Mouse (Mus musculus) layer of hippocampus, adult 2 months (tissue): ENCODE results near the gene Itih5. TPM values are rescaled to one million over a fixed set of nuclear protein-coding genes. Genes with fewer than 3 reads are reported as not detected.

Experiments
- DNase-seq, 2 experiments: peaks; one replicate each; pipeline ENCODE4 v3.0.0; 2022; ENCODE audit warnings: low spot score in 2 of 2
- H3K27ac ChIP-seq: fragments of 200-600 bp; 2 replicates; pipeline ENCODE4 v1.8.1; 2022
- H3K4me3 ChIP-seq: fragments of 200-600 bp; 2 replicates; pipeline ENCODE4 v1.8.1; 2022; ENCODE audit warnings: mild to moderate bottlenecking
- CTCF ChIP-seq: fragments of 200-600 bp; conservative IDR thresholded peaks from 2 replicates; pipeline ENCODE4 v1.8.1; 2022; ENCODE audit warnings: antibody characterized with exemption, mild to moderate bottlenecking, moderate library complexity
- total RNA-seq, 2 experiments: library from RNA; stranded (reverse); gene quantifications; 2 replicates each; pipeline ENCODE4 v1.2.3; 2021

Itih5 gene
- total RNA-seq, 2 experiments from 2014 or later = 13.8 to 14.8 TPM

- no peak for TF ChIP-seq CTCF
- Histone ChIP-seq H3K27ac (no peak overlapping the region), H3K4me3 (no peak overlapping the region)
- DNase-seq = no peak
Measured at GRCm38 (mm10) chr2:10252016-10252415, 98.6 kb downstream of the Itih5 start.

- no peak for TF ChIP-seq CTCF
- no peak overlapping the region for H3K27ac ChIP-seq
- DNase-seq = no peak
- H3K4me3 ChIP-seq = no peak overlapping the region
Measured at GRCm38 (mm10) chr2:10253351-10253750, 100.0 kb downstream of the Itih5 start.

DNA sequence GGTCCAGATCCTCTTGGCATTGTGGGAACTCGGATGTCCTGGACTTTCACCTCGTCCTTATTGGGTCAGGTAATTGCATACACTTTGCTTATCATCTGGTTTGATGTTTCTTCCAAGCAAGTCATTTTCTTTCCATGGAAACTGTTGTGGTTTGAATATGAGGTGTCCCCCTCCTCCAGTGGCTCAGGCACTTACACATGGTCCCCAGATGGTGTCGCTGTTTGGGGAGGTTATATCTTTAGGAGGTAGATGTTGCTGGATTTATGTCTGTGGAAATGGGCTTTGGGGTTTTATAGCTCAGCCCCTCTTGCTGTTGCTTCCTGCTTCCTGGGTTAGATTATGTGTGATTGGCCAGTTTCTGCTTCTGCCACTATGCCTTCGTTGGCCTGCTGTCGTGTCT lies 103.6 kb downstream of the Itih5 start:
- no peak overlapping the region for H3K27ac ChIP-seq
- H3K4me3 ChIP-seq = no peak overlapping the region
- DNase-seq = no peak
- peak; percentile 21; the same call in 1 of the 2 replicates for TF ChIP-seq CTCF

DNA sequence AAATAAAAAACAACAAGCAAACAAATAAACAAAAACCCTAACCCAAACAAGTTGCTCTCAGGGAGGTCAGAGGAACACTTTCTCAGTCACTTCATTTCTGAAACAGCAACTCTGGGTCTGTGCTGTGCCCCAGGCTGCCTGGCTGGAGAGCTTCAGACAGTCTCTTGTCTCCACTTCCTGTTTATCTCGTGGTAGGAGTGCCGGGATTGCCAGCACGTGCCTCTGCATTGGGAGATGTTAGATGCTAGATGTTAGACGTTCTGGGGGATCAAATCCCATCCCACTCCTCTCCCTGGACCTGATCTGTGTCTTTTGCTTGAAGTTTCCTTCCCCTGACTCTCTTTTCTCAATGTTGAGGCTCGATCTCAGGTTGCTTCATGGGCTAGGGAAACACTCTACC lies 104.9 kb downstream of the Itih5 start:
- no peak overlapping the region for H3K4me3 ChIP-seq
- H3K27ac ChIP-seq = no peak overlapping the region
- DNase-seq = no peak
- no peak for TF ChIP-seq CTCF

- Histone ChIP-seq H3K27ac (no peak overlapping the region), H3K4me3 (no peak overlapping the region)
- TF ChIP-seq CTCF = no peak
- DNase-seq = no peak
Measured at GRCm38 (mm10) chr2:10260109-10260508, 106.7 kb downstream of the Itih5 start.

DNA sequence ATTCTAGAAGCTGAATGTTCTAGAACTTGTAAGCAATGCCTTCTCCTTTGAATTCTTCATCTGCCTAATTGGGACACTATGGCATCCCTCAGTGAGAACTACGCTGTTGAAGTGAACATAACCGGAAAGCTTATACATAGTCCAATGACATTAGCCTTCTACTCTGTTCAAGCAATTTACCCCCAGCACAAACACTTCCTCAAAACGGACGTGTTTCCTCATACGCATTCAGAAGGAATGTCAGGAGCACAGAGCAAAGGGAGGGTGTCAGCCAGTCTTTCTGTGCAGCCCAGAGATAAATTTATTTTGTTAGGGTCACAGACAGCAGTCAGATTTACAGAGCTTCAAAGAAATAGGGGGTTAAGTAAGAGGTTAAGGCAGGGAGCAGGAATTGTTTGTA lies 108.0 kb downstream of the Itih5 start:
- no peak for TF ChIP-seq CTCF
- no peak overlapping the region for H3K27ac ChIP-seq
- no peak for DNase-seq
- H3K4me3 ChIP-seq = no peak overlapping the region

DNA sequence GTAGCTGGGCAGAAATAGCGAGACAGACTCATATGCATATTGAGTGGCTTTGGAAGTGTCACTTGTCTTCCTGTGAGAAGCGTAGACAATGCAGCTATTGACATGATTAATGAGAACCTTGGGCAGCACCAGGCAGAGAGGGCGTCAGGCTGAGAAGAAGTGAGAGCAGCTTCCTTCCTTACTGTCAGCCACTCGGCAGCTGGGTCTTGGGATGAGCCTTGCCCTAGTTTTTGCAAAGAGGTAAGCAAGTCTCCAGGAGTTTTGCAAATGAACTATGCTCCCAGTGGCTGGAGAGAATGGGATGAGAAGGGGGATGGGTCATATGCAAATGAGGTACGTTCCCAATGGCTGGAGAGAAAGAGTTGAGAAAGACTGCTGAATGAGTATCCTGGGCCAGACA lies 109.4 kb downstream of the Itih5 start:
- no peak for TF ChIP-seq CTCF
- no peak for DNase-seq
- Histone ChIP-seq H3K27ac (no peak overlapping the region), H3K4me3 (no peak overlapping the region)

- Histone ChIP-seq H3K27ac (no peak overlapping the region), H3K4me3 (no peak overlapping the region)
- no peak for TF ChIP-seq CTCF
- no peak for DNase-seq
Measured at GRCm38 (mm10) chr2:10263909-10264489, 110.6 kb downstream of the Itih5 start.

GRCm38 (mm10) chr2:10265881-10266280 lies 112.5 kb downstream of the Itih5 start:
- H3K27ac ChIP-seq = no peak overlapping the region
- no peak for DNase-seq
- H3K4me3 ChIP-seq = no peak overlapping the region
- TF ChIP-seq CTCF = no peak

DNA sequence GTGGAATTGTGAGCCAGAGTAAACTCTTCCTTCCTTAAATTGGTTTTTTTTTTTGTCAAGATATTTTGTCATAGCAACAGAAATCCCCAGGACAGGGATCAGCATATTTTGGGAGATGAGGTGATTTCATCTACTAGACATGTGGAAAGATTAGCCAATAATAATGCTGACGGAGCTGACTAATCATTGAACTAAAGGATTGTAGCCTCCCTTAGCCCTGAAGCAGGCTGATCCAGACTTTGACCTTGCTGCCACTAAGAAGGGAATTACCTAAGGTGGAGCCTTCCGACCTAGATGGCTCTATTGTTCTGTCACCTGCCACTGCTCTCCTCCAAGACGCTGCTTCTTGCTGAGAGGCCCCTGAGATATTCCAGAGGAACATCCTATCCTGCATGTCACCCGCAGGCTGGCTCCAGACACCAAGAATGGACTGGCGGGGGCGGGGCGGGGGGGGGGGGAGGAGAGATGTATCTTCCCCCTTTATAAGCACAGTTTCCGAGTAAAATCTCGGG lies 119.3 kb downstream of the Itih5 start:
- no peak for DNase-seq
- Histone ChIP-seq H3K27ac (no peak overlapping the region), H3K4me3 (no peak overlapping the region)
- no peak for TF ChIP-seq CTCF

DNA sequence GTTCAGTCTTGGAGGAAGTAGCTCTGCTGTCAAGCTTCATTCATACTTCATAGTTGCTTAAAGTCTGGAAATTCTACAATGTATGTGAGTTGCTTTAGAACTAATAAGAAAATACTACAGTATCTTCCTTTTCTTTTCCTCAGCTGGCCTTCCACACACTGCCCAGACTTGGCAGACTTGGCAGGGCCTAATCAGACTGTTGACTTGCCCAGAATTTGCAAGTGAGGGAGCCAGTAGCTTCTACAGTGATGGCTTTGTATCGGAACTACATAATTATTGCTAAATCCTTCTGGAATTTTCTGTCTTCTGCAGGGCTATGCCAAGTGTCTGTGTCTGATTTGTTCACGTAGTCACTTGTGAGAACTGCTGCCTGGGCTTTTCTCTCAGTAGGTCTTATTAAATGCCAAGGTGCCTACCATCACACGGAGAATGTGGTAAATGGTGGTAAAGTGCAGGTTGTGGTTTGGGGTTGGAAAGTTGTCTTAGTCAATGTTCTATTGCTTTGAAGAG lies 120.2 kb downstream of the Itih5 start:
- Histone ChIP-seq H3K27ac (no peak overlapping the region), H3K4me3 (no peak overlapping the region)
- TF ChIP-seq CTCF = no peak
- DNase-seq = no peak

GRCm38 (mm10) chr2:10276194-10276593 lies 122.8 kb downstream of the Itih5 start:
- Histone ChIP-seq H3K4me3 (no peak overlapping the region), H3K27ac (no peak overlapping the region)
- no peak for TF ChIP-seq CTCF
- peak; percentile 18 to 30 for DNase-seq

DNA sequence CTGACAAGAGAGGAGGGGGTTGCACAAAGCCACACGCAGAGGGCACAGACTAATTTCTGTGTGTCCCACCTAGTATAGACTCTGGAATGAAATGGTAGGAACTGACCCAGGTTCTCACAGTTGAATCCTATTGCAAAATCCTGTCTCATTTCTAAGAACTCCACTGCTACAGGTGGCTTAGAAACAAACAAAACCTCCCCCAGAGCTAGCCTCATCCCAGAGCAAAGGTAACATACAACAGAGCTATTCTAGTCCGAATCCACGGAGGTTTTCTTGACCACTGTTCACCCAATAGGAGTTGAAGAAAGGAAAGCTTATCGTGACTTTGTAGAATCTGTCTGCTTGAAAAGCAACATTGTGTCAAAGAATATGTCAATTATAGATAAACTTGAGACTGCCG lies 130.3 kb downstream of the Itih5 start:
- Histone ChIP-seq H3K27ac (no peak overlapping the region), H3K4me3 (no peak overlapping the region)
- TF ChIP-seq CTCF = no peak
- no peak for DNase-seq

DNA sequence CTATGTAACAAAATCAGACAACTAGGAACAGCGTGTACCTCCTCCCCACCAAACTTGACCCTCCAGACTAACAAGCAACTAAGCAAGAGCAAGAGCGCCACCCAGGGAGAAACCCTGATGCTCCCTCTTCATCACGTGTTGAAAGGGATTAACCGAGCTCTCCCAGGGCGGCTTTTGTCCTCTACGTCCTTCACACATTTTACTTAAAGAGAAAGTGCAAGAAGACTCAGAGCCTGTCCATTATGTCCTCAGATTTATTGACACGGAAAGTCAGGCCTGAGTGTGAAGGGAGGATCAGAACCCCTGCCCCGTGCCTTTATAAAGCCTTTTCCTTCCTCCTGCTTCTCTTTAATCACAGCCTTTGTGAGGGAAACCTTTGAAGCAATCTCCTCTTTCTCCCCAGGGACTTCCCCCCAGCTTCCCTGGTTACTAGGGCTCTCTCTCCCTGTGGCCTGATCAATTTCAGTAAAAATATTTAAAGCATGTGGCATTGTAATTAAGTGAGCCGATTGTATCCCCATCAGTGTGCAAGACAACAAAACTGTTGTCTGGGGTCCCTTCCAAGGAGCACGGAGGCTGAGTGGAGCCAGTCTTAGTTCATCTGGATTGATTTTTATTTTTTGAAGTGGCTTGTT lies 131.4 kb downstream of the Itih5 start:
- peak; percentile 68 for TF ChIP-seq CTCF
- peak; percentile 8 to 30 for DNase-seq
- no peak overlapping the region for H3K27ac ChIP-seq
- no peak overlapping the region for H3K4me3 ChIP-seq
